Mouse (Mus musculus) spleen, adult 2 months (tissue): ENCODE results near the gene Psapl1. TPM values are rescaled to one million over a fixed set of nuclear protein-coding genes. Genes with fewer than 3 reads are reported as not detected.

Experiments used
- DNase-seq, 2 experiments: peaks; one replicate each; pipeline versions ENCODE4 v3.0.0 to v3.0.0-alpha.2; 2012 to 2021; ENCODE audit warnings: low spot score in 2 of 2, low read depth in 1 of 2
- H3K27ac ChIP-seq: fragments of 200-500 bp; 2 replicates; pipeline ENCODE4 v1.5.1; 2012; ENCODE audit warnings: low read length, inconsistent platforms; ENCODE audit not compliant: insufficient read depth
- H3K27me3 ChIP-seq: fragments of 200-500 bp; 2 replicates; pipeline ENCODE4 v1.6.1; 2012; ENCODE audit warnings: mild to moderate bottlenecking, moderate library complexity, low read length, inconsistent platforms; ENCODE audit not compliant: control insufficient read depth, insufficient read depth
- H3K36me3 ChIP-seq: fragments of 200-500 bp; 2 replicates; pipeline ENCODE4 v1.6.1; 2012; ENCODE audit warnings: mild to moderate bottlenecking, low read length, inconsistent platforms; ENCODE audit not compliant: control insufficient read depth, insufficient read depth
- H3K4me1 ChIP-seq: fragments of 200-500 bp; 2 replicates; pipeline ENCODE4 v1.6.1; 2011; ENCODE audit warnings: inconsistent platforms; ENCODE audit not compliant: control insufficient read depth, insufficient read depth, insufficient read length
- H3K4me3 ChIP-seq: fragments of 200-500 bp; 2 replicates; pipeline ENCODE4 v1.5.1; 2011; ENCODE audit warnings: mild to moderate bottlenecking, inconsistent platforms; ENCODE audit not compliant: insufficient read depth, insufficient read length; ENCODE audit errors: extremely low read depth
- CTCF ChIP-seq: fragments of 200-500 bp; IDR thresholded peaks from 2 replicates; pipeline ENCODE4 v1.5.1; 2011; ENCODE audit warnings: mild to moderate bottlenecking, inconsistent platforms; ENCODE audit not compliant: insufficient read depth, insufficient read length, insufficient replicate concordance; ENCODE audit errors: extremely low read depth
- POLR2A ChIP-seq: fragments of 200-500 bp; IDR thresholded peaks from 2 replicates; pipeline ENCODE4 v1.6.1; 2011; ENCODE audit warnings: low read depth, low read length, inconsistent platforms
- WGBS: fragments of 180-500 bp; shearing (Covaris S2); methylation state at CpG from one replicate; pipeline ENCODE4 v1.1.7; 2018; 5-methylcytosine and 5-hydroxymethylcytosine counted together
- polyA plus RNA-seq: library from polyadenylated mRNA; depleted of rRNA; stranded (reverse); fragments of >200 nt; gene quantifications from 2 replicates; pipeline ENCODE4 v1.2.3, GENCODE M21; 2012

Psapl1 gene
- polyA plus RNA-seq, 1 experiment: not detected

- no peak overlapping the region for H3K4me3 ChIP-seq
- 81% methylated on average over 5 of the region's 5 CpGs for WGBS
- TF ChIP-seq POLR2A: no peak
- no peak for TF ChIP-seq CTCF
- no peak for DNase-seq
- no peaks in the 10 kb centered on the region for H3K4me1 ChIP-seq
- H3K27ac ChIP-seq: no peak overlapping the region
- no peaks in the 10 kb centered on the region for H3K27me3 ChIP-seq
- no peaks in the 10 kb centered on the region for H3K36me3 ChIP-seq
These were observed 1.0 kb upstream of the Psapl1 start for GRCm38 (mm10) chr5:36202781-36203180.

DNA sequence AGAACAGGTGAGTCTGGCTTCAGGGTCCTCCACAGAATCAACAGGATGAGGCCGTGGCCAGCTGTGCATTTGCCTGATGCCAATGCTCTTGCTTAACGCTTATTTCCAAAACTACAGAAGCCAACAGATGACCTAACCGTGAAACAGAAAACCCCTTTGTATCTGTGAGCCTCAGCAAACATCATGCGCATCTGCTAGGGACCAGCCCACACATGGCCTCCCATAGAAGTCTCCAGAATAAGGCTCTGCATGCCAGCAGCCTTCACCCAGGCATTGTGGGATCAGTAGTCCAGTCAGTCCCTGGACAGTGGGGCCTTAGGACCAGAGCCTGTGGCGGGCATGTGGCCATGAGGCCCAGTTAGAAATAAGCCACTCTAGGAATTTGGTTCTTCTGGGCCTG is 400 bp upstream of the Psapl1 start:
- no peak overlapping the region for H3K27ac ChIP-seq
- H3K36me3 ChIP-seq: no peaks in the 10 kb centered on the region
- H3K27me3 ChIP-seq: no peaks in the 10 kb centered on the region
- no peak overlapping the region for H3K4me3 ChIP-seq
- TF ChIP-seq CTCF (no peak), POLR2A (no peak)
- no peak for DNase-seq
- 89% methylated on average over 5 of the region's 5 CpGs for WGBS
- no peaks in the 10 kb centered on the region for H3K4me1 ChIP-seq

DNA sequence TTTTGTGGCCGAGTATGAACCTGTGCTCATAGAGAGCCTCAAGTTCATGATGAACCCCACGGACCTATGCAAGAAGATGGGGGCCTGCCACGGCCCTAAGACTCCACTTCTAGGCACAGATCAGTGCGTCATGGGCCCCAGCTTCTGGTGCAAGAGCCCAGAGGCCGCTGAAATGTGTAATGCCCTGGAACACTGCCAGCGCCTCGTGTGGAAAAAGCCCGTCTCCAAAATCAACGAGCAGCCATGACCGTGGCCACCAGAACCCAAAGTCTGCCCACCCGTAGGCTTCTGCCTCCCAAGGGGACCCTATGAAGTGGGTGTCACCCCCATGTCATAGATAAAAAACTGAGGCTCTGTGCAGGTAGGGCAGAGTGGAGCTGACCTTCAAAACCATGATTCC is 1.6 kb downstream of the Psapl1 start:
- 82% methylated on average over 11 of the region's 11 CpGs for WGBS
- no peak overlapping the region for H3K27ac ChIP-seq
- H3K4me3 ChIP-seq: no peak overlapping the region
- no peaks in the 10 kb centered on the region for H3K4me1 ChIP-seq
- TF ChIP-seq CTCF: no peak
- TF ChIP-seq POLR2A: no peak
- H3K36me3 ChIP-seq: no peaks in the 10 kb centered on the region
- no peak for DNase-seq
- no peaks in the 10 kb centered on the region for H3K27me3 ChIP-seq

GRCm38 (mm10) chr5:36208803-36209202 is 5.0 kb downstream of the Psapl1 start:
- Histone ChIP-seq H3K27ac (no peak overlapping the region), H3K27me3 (no peaks in the 10 kb centered on the region), H3K36me3 (no peaks in the 10 kb centered on the region), H3K4me3 (no peak overlapping the region), H3K4me1 (no peaks in the 10 kb centered on the region)
- DNase-seq: no peak
- 74% methylated on average over 3 of the region's 3 CpGs for WGBS
- TF ChIP-seq POLR2A (no peak), CTCF (no peak)

- Histone ChIP-seq H3K36me3 (no peaks in the 10 kb centered on the region), H3K4me3 (no peak overlapping the region), H3K4me1 (no peaks in the 10 kb centered on the region), H3K27me3 (no peaks in the 10 kb centered on the region), H3K27ac (no peak overlapping the region)
- no peak for TF ChIP-seq CTCF
- no peak for TF ChIP-seq POLR2A
- no peak for DNase-seq
- WGBS: 65% methylated on average over 10 of the region's 10 CpGs
These were observed 9.5 kb downstream of the Psapl1 start for GRCm38 (mm10) chr5:36213310-36213709.

DNA sequence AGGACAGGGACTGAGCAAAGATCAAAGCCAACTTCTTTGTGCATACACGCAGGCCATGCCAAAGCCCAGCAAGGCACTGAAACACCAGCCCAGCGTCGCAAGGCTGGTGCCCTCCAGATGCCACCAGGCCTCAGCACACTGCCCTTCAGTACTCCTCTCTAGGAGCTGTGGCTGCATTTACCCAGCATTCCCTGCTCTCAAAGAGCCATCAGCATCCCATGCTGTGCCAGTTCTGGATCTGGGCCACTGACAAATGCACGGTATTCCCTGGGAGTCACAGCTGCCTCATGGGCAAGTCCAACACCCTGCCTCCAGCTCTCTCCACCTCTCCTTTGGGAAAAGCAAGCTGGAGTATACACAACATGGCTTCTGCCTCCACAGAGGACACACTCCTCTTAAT is 16.3 kb downstream of the Psapl1 start:
- no peak overlapping the region for H3K4me3 ChIP-seq
- DNase-seq: no peak
- no peaks in the 10 kb centered on the region for H3K4me1 ChIP-seq
- 95% methylated on average over 4 of the region's 4 CpGs for WGBS
- no peak overlapping the region for H3K27ac ChIP-seq
- H3K27me3 ChIP-seq: no peaks in the 10 kb centered on the region
- TF ChIP-seq CTCF (no peak), POLR2A (no peak)
- no peaks in the 10 kb centered on the region for H3K36me3 ChIP-seq

GRCm38 (mm10) chr5:36220626-36221025 is 16.8 kb downstream of the Psapl1 start:
- Histone ChIP-seq H3K27me3 (no peaks in the 10 kb centered on the region), H3K4me1 (no peaks in the 10 kb centered on the region), H3K36me3 (no peaks in the 10 kb centered on the region), H3K4me3 (no peak overlapping the region), H3K27ac (no peak overlapping the region)
- TF ChIP-seq POLR2A: no peak
- no peak for TF ChIP-seq CTCF
- 84% methylated on average over 6 of the region's 6 CpGs for WGBS
- DNase-seq: no peak
